Mouse (Mus musculus) limb, embryonic 15.5 days (tissue): ENCODE results near the gene Dydc1. TPM values are rescaled to one million over a fixed set of nuclear protein-coding genes. Genes with fewer than 3 reads are reported as not detected.
"Not testable (repeated sequence)": the region's sequence is repeated elsewhere in the genome, so short reads cannot be mapped to it uniquely, and the experiment has no call there.

Experiments used
- ATAC-seq: fragments of 200-750 bp; cut with Nextera tagmentation; 2 replicates; pipeline ENCODE4 v1.8.0; 2017; ENCODE audit warnings: low read depth, moderate TSS enrichment; ENCODE audit not compliant: insufficient number of reproducible peaks, low FRiP score, low TSS enrichment
- H3K27ac ChIP-seq: fragments of 300-500 bp; sonication (generic); 2 replicates; pipeline ENCODE4 v1.5.1; 2015; ENCODE audit warnings: moderate library complexity, mild to moderate bottlenecking, inconsistent platforms
- H3K27me3 ChIP-seq: fragments of 300-500 bp; sonication (generic); 2 replicates; pipeline ENCODE4 v1.6.1; 2015; ENCODE audit warnings: inconsistent platforms
- H3K36me3 ChIP-seq: fragments of 300-500 bp; sonication (generic); 2 replicates; pipeline ENCODE4 v1.6.1; 2015; ENCODE audit warnings: inconsistent platforms
- H3K4me1 ChIP-seq: fragments of 300-500 bp; sonication (generic); 2 replicates; pipeline ENCODE4 v1.6.1; 2015; ENCODE audit warnings: inconsistent platforms
- H3K4me2 ChIP-seq: fragments of 300-500 bp; sonication (generic); 2 replicates; pipeline ENCODE4 v1.6.1; 2015; ENCODE audit warnings: mild to moderate bottlenecking, inconsistent platforms
- H3K4me3 ChIP-seq: fragments of 300-500 bp; sonication (generic); 2 replicates; pipeline ENCODE4 v1.5.1; 2015; ENCODE audit warnings: mild to moderate bottlenecking, inconsistent platforms
- H3K9ac ChIP-seq: fragments of 300-500 bp; sonication (generic); 2 replicates; pipeline ENCODE4 v1.6.1; 2015; ENCODE audit warnings: inconsistent platforms
- H3K9me3 ChIP-seq: fragments of 300-500 bp; sonication (generic); 2 replicates; pipeline ENCODE4 v1.6.1; 2016; ENCODE audit warnings: inconsistent platforms
- WGBS: fragments of 180-500 bp; shearing (Covaris S2); methylation state at CpG from one replicate; pipeline ENCODE4 v1.1.7; 2015; 5-methylcytosine and 5-hydroxymethylcytosine counted together
- polyA plus RNA-seq: library from polyadenylated mRNA; unstranded; fragments of >200 nt; fragmentation: Nextera tagmentation; extraction: Ambion mirVana; gene quantifications from 2 replicates; pipeline ENCODE4 v1.2.1, GENCODE M21; 2015

Dydc1 gene
- polyA plus RNA-seq, result not detected in 2 replicates

GRCm38 (mm10) chr14:41072229-41072943, at the start of gene Dydc1:
Dydc1 (plus strand) TSS chr14:41072911.
- WGBS, result 11% methylated on average over 23 of the region's 23 CpGs
- ATAC-seq, result no peak
- no peaks in the 10 kb centered on the region for H3K9me3 ChIP-seq
- H3K9ac ChIP-seq, result 0 out of 2 replicates have a peak within 1 kb of the TSS, but pooled peaks have one; percentile 14
- H3K4me2 ChIP-seq, result peak within 1 kb of the TSS; percentile 62
- H3K4me3 ChIP-seq, result peak within 1 kb of the TSS; percentile 42
- peaks cover 9% of the 10 kb centered on the region for H3K4me1 ChIP-seq
- no peaks in the 10 kb centered on the region for H3K36me3 ChIP-seq
- H3K27ac ChIP-seq, result no peak within 1 kb of the TSS
- H3K27me3 ChIP-seq, result no peaks in the 10 kb centered on the region

GRCm38 (mm10) chr14:41025087-41025486, 47.6 kb upstream of the Dydc1 start:
- no peak overlapping the region for H3K4me2 ChIP-seq
- H3K9me3 ChIP-seq, result no peaks in the 10 kb centered on the region
- H3K4me3 ChIP-seq, result no peak overlapping the region
- H3K9ac ChIP-seq, result no peak overlapping the region
- no peaks in the 10 kb centered on the region for H3K4me1 ChIP-seq
- no peak for ATAC-seq
- 92% methylated on average over 2 of the region's 2 CpGs for WGBS
- H3K36me3 ChIP-seq, result no peaks in the 10 kb centered on the region
- H3K27ac ChIP-seq, result no peak overlapping the region
- no peaks in the 10 kb centered on the region for H3K27me3 ChIP-seq

GRCm38 (mm10) chr14:41025594-41026284, 47.0 kb upstream of the Dydc1 start:
- no peaks in the 10 kb centered on the region for H3K36me3 ChIP-seq
- no peak overlapping the region for H3K27ac ChIP-seq
- no peaks in the 10 kb centered on the region for H3K9me3 ChIP-seq
- ATAC-seq, result no peak
- H3K4me1 ChIP-seq, result no peaks in the 10 kb centered on the region
- no peak overlapping the region for H3K9ac ChIP-seq
- WGBS, result 69% methylated on average over 7 of the region's 7 CpGs
- H3K27me3 ChIP-seq, result no peaks in the 10 kb centered on the region
- no peak overlapping the region for H3K4me2 ChIP-seq
- no peak overlapping the region for H3K4me3 ChIP-seq

- no peak overlapping the region for H3K27ac ChIP-seq
- H3K4me3 ChIP-seq, result no peak overlapping the region
- no peaks in the 10 kb centered on the region for H3K9me3 ChIP-seq
- WGBS, result 79% methylated on average over 4 of the region's 4 CpGs
- no peak overlapping the region for H3K9ac ChIP-seq
- no peaks in the 10 kb centered on the region for H3K27me3 ChIP-seq
- no peaks in the 10 kb centered on the region for H3K4me1 ChIP-seq
- H3K4me2 ChIP-seq, result no peak overlapping the region
- no peak for ATAC-seq
- no peaks in the 10 kb centered on the region for H3K36me3 ChIP-seq
Measured at GRCm38 (mm10) chr14:41029303-41029702, 43.4 kb upstream of the Dydc1 start.

- no peaks in the 10 kb centered on the region for H3K4me1 ChIP-seq
- ATAC-seq, result no peak
- no peaks in the 10 kb centered on the region for H3K27me3 ChIP-seq
- 88% methylated on average over 6 of the region's 6 CpGs for WGBS
- H3K36me3 ChIP-seq, result no peaks in the 10 kb centered on the region
- H3K27ac ChIP-seq, result no peak overlapping the region
- no peak overlapping the region for H3K4me2 ChIP-seq
- H3K9ac ChIP-seq, result no peak overlapping the region
- H3K4me3 ChIP-seq, result no peak overlapping the region
- H3K9me3 ChIP-seq, result no peaks in the 10 kb centered on the region
Measured at GRCm38 (mm10) chr14:41030989-41031513, 41.7 kb upstream of the Dydc1 start.

- H3K4me2 ChIP-seq, result no peak overlapping the region
- no peaks in the 10 kb centered on the region for H3K27me3 ChIP-seq
- H3K27ac ChIP-seq, result no peak overlapping the region
- ATAC-seq, result no peak
- no peak overlapping the region for H3K9ac ChIP-seq
- H3K36me3 ChIP-seq, result no peaks in the 10 kb centered on the region
- WGBS, result 53% methylated on average over 13 of the region's 13 CpGs
- no peak overlapping the region for H3K4me3 ChIP-seq
- no peaks in the 10 kb centered on the region for H3K4me1 ChIP-seq
- H3K9me3 ChIP-seq, result no peaks in the 10 kb centered on the region
Measured at GRCm38 (mm10) chr14:41033135-41034110, 39.3 kb upstream of the Dydc1 start.

- no peak overlapping the region for H3K4me3 ChIP-seq
- no peaks in the 10 kb centered on the region for H3K9me3 ChIP-seq
- no peak overlapping the region for H3K4me2 ChIP-seq
- no peaks in the 10 kb centered on the region for H3K36me3 ChIP-seq
- WGBS, result 31% methylated on average over 6 of the region's 6 CpGs
- H3K4me1 ChIP-seq, result no peaks in the 10 kb centered on the region
- no peak overlapping the region for H3K9ac ChIP-seq
- H3K27ac ChIP-seq, result no peak overlapping the region
- ATAC-seq, result no peak
- no peaks in the 10 kb centered on the region for H3K27me3 ChIP-seq
Measured at GRCm38 (mm10) chr14:41035146-41035798, 37.4 kb upstream of the Dydc1 start.

- ATAC-seq, result no peak
- Histone ChIP-seq H3K9ac (no peak overlapping the region), H3K27ac (no peak overlapping the region), H3K9me3 (no peaks in the 10 kb centered on the region), H3K36me3 (no peaks in the 10 kb centered on the region), H3K4me2 (no peak overlapping the region), H3K27me3 (no peaks in the 10 kb centered on the region), H3K4me3 (no peak overlapping the region), H3K4me1 (no peaks in the 10 kb centered on the region)
- WGBS, result 82% methylated on average over 2 of the region's 2 CpGs
Measured at GRCm38 (mm10) chr14:41047402-41047801, 25.3 kb upstream of the Dydc1 start.

- no peaks in the 10 kb centered on the region for H3K4me1 ChIP-seq
- ATAC-seq, result no peak
- no peaks in the 10 kb centered on the region for H3K9me3 ChIP-seq
- no peak overlapping the region for H3K27ac ChIP-seq
- H3K36me3 ChIP-seq, result no peaks in the 10 kb centered on the region
- H3K4me3 ChIP-seq, result no peak overlapping the region
- no peak overlapping the region for H3K4me2 ChIP-seq
- H3K9ac ChIP-seq, result no peak overlapping the region
- WGBS, result 65% methylated on average over 6 of the region's 6 CpGs
- no peaks in the 10 kb centered on the region for H3K27me3 ChIP-seq
Measured at GRCm38 (mm10) chr14:41050471-41050870, 22.2 kb upstream of the Dydc1 start.

- no peak overlapping the region for H3K4me3 ChIP-seq
- H3K27ac ChIP-seq, result no peak overlapping the region
- no peak for ATAC-seq
- no peak overlapping the region for H3K4me2 ChIP-seq
- 73% methylated on average over 5 of the region's 5 CpGs for WGBS
- H3K27me3 ChIP-seq, result no peaks in the 10 kb centered on the region
- no peaks in the 10 kb centered on the region for H3K36me3 ChIP-seq
- no peaks in the 10 kb centered on the region for H3K4me1 ChIP-seq
- H3K9me3 ChIP-seq, result no peaks in the 10 kb centered on the region
- no peak overlapping the region for H3K9ac ChIP-seq
Measured at GRCm38 (mm10) chr14:41052481-41052880, 20.2 kb upstream of the Dydc1 start.

- ATAC-seq, H3K4me2 ChIP-seq, H3K36me3 ChIP-seq, H3K27ac ChIP-seq, H3K27me3 ChIP-seq, H3K4me1 ChIP-seq, H3K9ac ChIP-seq, H3K4me3 ChIP-seq, H3K9me3 ChIP-seq: not testable (repeated sequence)
- 69% methylated on average over 3 of the region's 4 CpGs for WGBS
Measured at GRCm38 (mm10) chr14:41053190-41053589, 19.5 kb upstream of the Dydc1 start.
